Mouse (Mus musculus) brain, embryonic 14.5 days (tissue): ENCODE data around the gene Il1rl1.

ENCODE experiments used
- CTCF ChIP-seq: fragments of 200-500 bp; IDR thresholded peaks from 2 replicates; pipeline ENCODE4 v1.5.1; 2012; ENCODE audit warnings: inconsistent platforms, mild to moderate bottlenecking, moderate library complexity, borderline replicate concordance; ENCODE audit not compliant: insufficient read depth, insufficient read length; ENCODE audit errors: extremely low read depth
- POLR2A ChIP-seq: fragments of 200-500 bp; IDR thresholded peaks from 2 replicates; pipeline ENCODE4 v1.6.1; 2012; ENCODE audit warnings: mild to moderate bottlenecking, inconsistent platforms, borderline replicate concordance; ENCODE audit not compliant: poor library complexity, insufficient read depth, insufficient read length, severe bottlenecking; ENCODE audit errors: extremely low read depth

DNA sequence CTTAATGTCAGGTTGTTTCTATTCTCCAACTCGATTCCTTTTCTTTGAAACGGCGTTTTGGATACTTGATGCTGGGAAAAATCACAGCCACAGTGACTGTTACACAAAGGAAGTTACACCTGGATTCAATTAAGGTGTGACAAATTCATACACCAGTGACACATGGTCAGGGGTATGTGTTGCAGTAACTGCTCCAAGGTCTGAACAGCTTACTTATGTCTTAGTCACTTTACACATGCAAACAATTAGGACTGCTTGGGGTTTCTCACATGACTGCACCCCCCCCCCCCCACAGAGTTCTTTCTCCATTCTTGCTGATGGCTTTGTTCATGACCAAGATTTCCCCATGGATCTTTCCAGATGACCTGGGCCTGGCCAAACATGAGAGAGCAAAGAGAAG lies 6.6 kb downstream of the Il1rl1 start:
- TF ChIP-seq POLR2A (no peak), CTCF (no peak)
